ENCODE assay signal across 18 mouse cellular contexts in genomic region chr1:73516441-73516840, GRCm38 (mm10).
A peak's percentile ranks its signal among the peaks of the same experiment; 100 is the strongest.
DNase-seq lines count a peak whose midpoint lies in the region; ATAC-seq lines count a peak whose summit lies in the region.
"Had no signal": no experiment of that assay in that cellular context is flagged by ENCODE, and none has a peak within 500 bp of the region (broad histone marks: within the 10 kb centered on the region; RNA-seq: fewer than 3 reads in every experiment).

No protein-coding gene starts in this region.

- no peak overlapping the region for H3K4me3 ChIP-seq in heart, embryonic 12.5 days
- no peak overlapping the region for H3K4me3 ChIP-seq in limb, embryonic 15.5 days
- H3K4me3 ChIP-seq: erythroblast, embryonic 14.5 days; hindbrain, embryonic 12.5 days; neural tube, embryonic 13.5 days had no signal

- H3K9me3 ChIP-seq in heart, embryonic 12.5 days (replicated peaks) = no peaks in the 10 kb centered on the region
- no peaks in the 10 kb centered on the region for H3K9me3 ChIP-seq in limb, embryonic 15.5 days
- H3K9me3 ChIP-seq: hindbrain, embryonic 12.5 days; neural tube, embryonic 13.5 days had no signal

- no peak overlapping the region for H3K9ac ChIP-seq in heart, embryonic 12.5 days
- no peak overlapping the region for H3K9ac ChIP-seq in limb, embryonic 15.5 days
- H3K9ac ChIP-seq: forebrain, postnatal 0 days; hindbrain, embryonic 12.5 days; neural tube, embryonic 13.5 days had no signal

- 66% methylated on average over 8 of the region's 8 CpGs for WGBS in heart, embryonic 12.5 days
- 61% methylated on average over 8 of the region's 8 CpGs for WGBS in limb, embryonic 15.5 days

- H3K4me1 ChIP-seq in heart, embryonic 12.5 days (replicated peaks) = no peaks in the 10 kb centered on the region
- H3K4me1 ChIP-seq in limb, embryonic 15.5 days = 0 out of 2 replicates have a peak, but pooled peaks cover 3% of the 10 kb centered on the region

- no peak overlapping the region for H3K27ac ChIP-seq in heart, embryonic 12.5 days (ENCODE audit: poor library complexity, severe bottlenecking)
- H3K27ac ChIP-seq in limb, embryonic 15.5 days = peak overlapping the region; percentile 43; the same call in 1 of the 2 replicates
- H3K27ac ChIP-seq: hindbrain, embryonic 12.5 days; neural tube, embryonic 13.5 days had no signal

- H3K27me3 ChIP-seq in heart, embryonic 12.5 days (replicated peaks) = no peaks in the 10 kb centered on the region; the same call in 1 of the 2 replicates
- no peaks in the 10 kb centered on the region for H3K27me3 ChIP-seq in limb, embryonic 15.5 days
- H3K27me3 ChIP-seq: hindbrain, embryonic 12.5 days; neural tube, embryonic 13.5 days had no signal

- H3K36me3 ChIP-seq in heart, embryonic 12.5 days = no peaks in the 10 kb centered on the region
- H3K36me3 ChIP-seq in limb, embryonic 15.5 days = no peaks in the 10 kb centered on the region
- H3K36me3 ChIP-seq: hindbrain, embryonic 12.5 days; neural tube, embryonic 13.5 days had no signal

- no peak for ATAC-seq in heart, embryonic 12.5 days (ENCODE audit: insufficient number of reproducible peaks, low FRiP score)
- no peak for ATAC-seq in limb, embryonic 15.5 days (ENCODE audit: insufficient number of reproducible peaks, low FRiP score, low TSS enrichment, low read depth)
- ATAC-seq: forebrain, postnatal 0 days had no signal

- peak; percentile 59 to 72 for DNase-seq in heart, adult 18-20 months
- peak; percentile 25 for DNase-seq in ovary, postnatal 14 days (ENCODE audit: low spot score)
- DNase-seq in ovary, postnatal 36 days (ENCODE audit: low spot score) = no peak
- peak; percentile 68 for DNase-seq in heart, adult 8-10 months (ENCODE audit: low spot score)
- no peak for DNase-seq in kidney, postnatal 10 days
- no peak for DNase-seq in adrenal gland, adult 8-10 months
- DNase-seq: adrenal gland, postnatal 10 days; cerebellum, adult 11-12 months; cerebellum, postnatal 36 days; forebrain, postnatal 0 days; lung, adult 18-20 months; right cerebral cortex, postnatal 4 days; thymus, adult 18-20 months had no signal

- H3K4me2 ChIP-seq in heart, embryonic 12.5 days = no peak overlapping the region
- no peak overlapping the region for H3K4me2 ChIP-seq in limb, embryonic 15.5 days
- H3K4me2 ChIP-seq: hindbrain, embryonic 12.5 days; neural tube, embryonic 13.5 days had no signal

Comparison
In these comparisons a context has a peak if more than half of its experiments do, and no peak if none do; other contexts are left out.
1. DNase-seq: peak in heart, adult 18-20 months (2 of 2), ovary, postnatal 14 days (single experiment) and heart, adult 8-10 months (single experiment); none in ovary, postnatal 36 days (single experiment), kidney, postnatal 10 days (single experiment) and adrenal gland, adult 8-10 months (single experiment).